Mouse (Mus musculus): ENCODE results near the gene Mphosph6.

Gene Mphosph6

DNA sequence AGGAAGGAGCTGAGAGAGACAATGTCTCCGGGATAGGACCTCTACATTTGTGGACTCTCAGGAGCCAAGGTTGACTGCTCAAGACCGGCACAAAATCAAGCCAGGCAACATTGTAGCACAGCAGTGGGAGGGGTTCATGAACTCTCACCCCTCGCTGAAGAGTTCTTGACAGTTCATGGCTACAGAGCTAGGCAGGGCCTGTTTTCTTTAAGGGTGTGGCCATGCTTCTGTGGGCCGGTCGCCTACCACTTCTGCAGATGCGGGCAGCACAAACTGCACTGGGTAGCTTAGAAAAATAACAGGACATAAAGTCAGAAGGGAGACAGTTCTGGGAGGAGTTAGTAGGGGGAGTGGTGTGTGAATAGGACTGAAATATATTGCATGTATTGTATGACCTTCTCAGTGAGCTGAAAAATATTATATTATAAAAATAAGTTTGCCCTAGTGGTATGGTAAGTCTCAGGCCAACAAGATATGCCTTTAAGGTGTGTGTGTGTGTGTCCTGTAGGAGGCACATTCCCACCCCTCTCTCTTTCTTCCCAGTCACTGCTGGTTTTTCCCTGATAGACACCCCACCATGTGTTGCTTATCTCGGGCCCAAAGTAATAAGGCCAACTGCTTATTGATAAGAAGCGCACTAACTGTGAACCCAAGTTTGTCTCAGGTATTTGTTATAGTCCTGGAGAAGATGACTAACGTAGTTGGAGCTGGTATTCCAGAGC lies 30.5 kb downstream of the Mphosph6 start:
- no peak for DNase-seq (ENCODE audit: low spot score)

- DNase-seq (ENCODE audit: low spot score): peak; percentile 37
Observed at GRCm38 (mm10) chr8:117768971-117769370, 32.8 kb downstream of the Mphosph6 start.

DNA sequence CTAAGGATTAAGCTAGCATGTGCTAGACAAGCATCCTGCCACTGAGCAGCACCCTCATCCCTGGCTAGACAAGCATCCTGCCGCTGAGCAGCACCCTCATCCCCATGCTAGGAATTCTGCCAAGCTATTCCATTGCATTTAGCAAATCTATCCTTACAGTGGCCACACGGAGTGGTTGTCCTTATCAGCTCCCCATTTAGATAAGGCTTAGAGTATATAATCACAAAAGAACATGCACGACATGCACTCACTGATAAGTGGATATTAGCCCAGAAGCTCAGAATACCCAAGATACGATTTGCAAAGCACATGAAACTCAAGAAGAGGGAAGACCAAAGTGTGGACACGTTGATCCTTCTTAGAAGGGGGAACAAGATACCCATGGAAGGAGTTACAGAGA lies 35.8 kb downstream of the Mphosph6 start:
- DNase-seq (ENCODE audit: low spot score): no peak

DNA sequence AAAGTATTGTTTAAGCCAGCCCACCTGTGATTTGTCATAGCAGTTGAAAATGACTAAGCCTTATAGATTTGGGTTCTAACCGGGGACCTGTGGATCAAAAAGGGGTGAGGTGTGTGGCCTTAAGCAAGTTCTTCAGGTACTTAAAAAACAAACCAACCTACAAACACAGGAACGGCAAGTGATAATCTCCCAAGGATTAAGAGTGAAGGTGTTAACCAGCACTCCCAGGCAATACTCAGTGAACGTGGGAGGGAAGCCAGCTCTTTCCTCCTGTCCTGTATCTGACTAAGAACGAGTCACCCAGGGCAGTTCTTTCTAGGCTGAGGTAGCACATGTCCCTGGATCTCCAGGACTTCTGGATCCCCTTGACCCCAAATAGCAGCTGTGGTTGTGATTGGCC lies 37.1 kb downstream of the Mphosph6 start:
- DNase-seq (ENCODE audit: low spot score): no peak

DNA sequence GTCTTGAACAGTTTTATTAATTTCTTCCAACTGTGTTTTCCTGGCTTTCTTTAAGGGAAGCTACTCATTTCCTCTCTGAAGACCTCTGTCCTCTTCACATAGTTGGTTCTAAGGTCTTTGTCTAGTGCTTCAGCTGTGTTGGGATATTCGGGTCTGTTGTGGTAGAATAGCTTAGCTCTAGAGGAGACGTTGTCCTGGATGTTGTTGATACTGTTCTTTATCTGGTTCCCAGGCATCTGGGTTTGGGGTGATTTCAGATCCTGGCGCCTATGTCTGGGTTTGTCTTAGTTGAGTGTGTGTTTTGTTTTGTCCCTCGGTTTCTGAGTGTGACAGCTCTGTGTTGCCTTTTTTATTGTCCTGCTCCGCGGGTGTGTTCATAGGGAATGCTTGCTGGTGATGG lies 39.0 kb downstream of the Mphosph6 start:
- no peak for DNase-seq (ENCODE audit: low spot score)

DNA sequence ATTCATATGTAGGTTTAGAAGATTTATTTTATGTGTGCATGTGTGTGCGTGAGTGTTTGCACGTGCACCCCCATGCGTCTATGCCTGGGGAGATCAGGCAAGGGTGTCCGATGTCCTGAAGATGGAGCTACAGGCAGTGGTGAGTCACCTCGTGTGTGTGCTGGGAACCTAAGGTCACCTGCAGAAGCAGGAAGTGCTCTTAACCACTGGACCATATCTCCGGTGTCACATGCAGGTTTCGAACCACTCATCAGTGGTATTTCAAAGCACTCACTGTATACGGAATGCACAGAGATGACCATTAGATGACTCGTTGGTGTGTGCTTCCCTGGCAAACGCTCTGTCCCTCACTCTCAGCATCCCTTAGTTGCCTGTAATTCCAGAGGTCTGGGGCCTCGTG lies 43.8 kb downstream of the Mphosph6 start:
- DNase-seq (ENCODE audit: low spot score): no peak

GRCm38 (mm10) chr8:117749436-117749835 lies 52.3 kb downstream of the Mphosph6 start:
- DNase-seq (ENCODE audit: low spot score): no peak

GRCm38 (mm10) chr8:117747886-117748730 lies 53.6 kb downstream of the Mphosph6 start:
- peak; percentile 66 for DNase-seq (ENCODE audit: low spot score)

DNA sequence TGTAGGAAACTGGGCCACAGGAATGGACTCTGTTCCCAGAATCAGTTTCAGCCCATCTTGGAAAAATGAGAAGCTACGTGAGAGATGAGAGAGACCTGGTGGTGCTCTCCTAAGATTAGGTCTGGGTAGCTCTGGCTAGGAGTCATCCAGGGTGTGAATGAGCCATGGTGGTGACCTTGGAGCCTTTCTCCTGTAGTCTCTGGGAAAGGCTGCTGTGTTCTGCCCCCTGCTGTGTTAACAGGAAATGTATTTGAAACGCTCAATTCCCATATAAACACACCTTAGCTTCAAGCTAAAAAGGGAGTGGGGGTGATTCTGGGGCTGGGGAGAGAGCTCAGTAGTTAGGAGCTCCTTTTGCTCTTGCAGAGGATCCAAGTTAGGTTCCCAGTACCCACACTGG lies 54.3 kb downstream of the Mphosph6 start:
- DNase-seq (ENCODE audit: low spot score): peak; percentile 35

DNA sequence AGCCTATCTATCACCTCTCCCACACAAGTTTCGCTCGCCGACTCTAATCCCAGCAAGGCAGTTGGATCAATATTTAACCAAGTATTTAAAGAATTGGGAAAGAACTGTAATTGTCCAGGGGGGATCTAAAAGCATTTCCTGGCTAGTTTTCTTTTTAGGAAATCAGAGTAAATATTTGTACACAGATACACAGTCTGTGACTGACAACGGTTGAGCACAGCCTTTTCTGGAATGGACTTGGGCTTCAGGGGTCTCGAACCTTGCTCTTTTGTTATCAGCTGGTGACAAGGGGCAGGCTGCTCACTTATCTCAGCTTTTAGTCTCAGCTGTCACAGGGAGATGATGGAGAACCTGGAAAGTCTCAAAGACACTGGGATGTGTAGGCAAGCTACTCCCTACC lies 55.1 kb downstream of the Mphosph6 start:
- DNase-seq (ENCODE audit: low spot score): peak; percentile 75

DNA sequence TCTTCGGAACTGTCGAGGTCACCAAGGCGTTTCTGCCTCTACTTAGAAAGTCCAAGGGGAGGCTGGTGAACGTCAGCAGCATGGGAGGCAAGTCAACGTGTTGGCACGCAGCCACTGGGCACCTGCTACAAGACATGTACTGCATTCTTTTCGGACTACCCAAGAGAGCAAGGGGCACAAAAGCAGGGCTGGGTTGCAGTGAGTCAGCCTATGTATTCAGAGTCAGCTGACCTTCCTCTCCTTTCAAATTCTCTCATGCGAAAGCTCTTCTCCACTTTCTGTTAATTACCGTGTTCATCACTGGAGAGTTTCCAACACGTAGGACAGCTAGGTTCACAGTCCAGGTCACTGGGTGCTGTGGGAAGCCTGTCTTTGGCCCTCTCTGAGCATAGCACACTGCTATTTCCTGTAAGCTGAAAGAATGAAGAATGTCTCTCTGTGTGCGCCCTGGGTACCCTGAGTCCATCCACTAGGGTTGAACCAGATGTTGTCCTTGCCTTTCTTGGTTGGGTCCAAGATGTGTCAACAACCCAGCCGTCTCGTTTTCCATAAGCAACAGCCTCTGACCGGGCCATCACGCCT lies 59.2 kb downstream of the Mphosph6 start:
- no peak for DNase-seq (ENCODE audit: low spot score)

All from yolk sac, embryonic 10.5 days (tissue).